Mouse (Mus musculus) hindbrain, embryonic 16.5 days (tissue): Measurements from ENCODE around the gene Nkain1. TPM values are rescaled to one million over a fixed set of nuclear protein-coding genes. Genes with fewer than 3 reads are reported as not detected.

Experiments used
- ATAC-seq: fragments of 200-750 bp; cut with Nextera tagmentation; 2 replicates; pipeline ENCODE4 v1.8.0; 2017; ENCODE audit warnings: moderate TSS enrichment, moderate library complexity
- H3K27ac ChIP-seq: fragments of 300-500 bp; sonication (generic); 2 replicates; pipeline ENCODE4 v1.5.1; 2014; ENCODE audit warnings: low read depth, mild to moderate bottlenecking, control low read depth, low read length, moderate library complexity
- H3K27me3 ChIP-seq: fragments of 300-500 bp; sonication (generic); replicated peaks from 2 replicates; pipeline ENCODE4 v1.6.1; 2014; ENCODE audit warnings: low read length; ENCODE audit not compliant: control insufficient read depth, insufficient read depth
- H3K36me3 ChIP-seq: fragments of 300-500 bp; sonication (generic); 2 replicates; pipeline ENCODE4 v1.6.1; 2014; ENCODE audit warnings: mild to moderate bottlenecking, low read length, moderate library complexity, mixed read lengths; ENCODE audit not compliant: control insufficient read depth, insufficient read depth
- H3K4me1 ChIP-seq: fragments of 300-500 bp; sonication (generic); 2 replicates; pipeline ENCODE4 v1.6.1; 2014; ENCODE audit warnings: low read depth, low read length; ENCODE audit not compliant: control insufficient read depth, insufficient read depth
- H3K4me2 ChIP-seq: fragments of 300-500 bp; sonication (generic); 2 replicates; pipeline ENCODE4 v1.6.1; 2014; ENCODE audit warnings: mild to moderate bottlenecking, low read length, control low read depth, moderate library complexity
- H3K4me3 ChIP-seq: fragments of 300-500 bp; sonication (generic); 2 replicates; pipeline ENCODE4 v1.5.1; 2014; ENCODE audit warnings: mild to moderate bottlenecking, low read length, control low read depth, moderate library complexity
- H3K9ac ChIP-seq: fragments of 300-500 bp; sonication (generic); 2 replicates; pipeline ENCODE4 v1.6.1; 2014; ENCODE audit warnings: low read depth, mild to moderate bottlenecking, control low read depth, low read length, moderate library complexity
- H3K9me3 ChIP-seq: fragments of 300-500 bp; sonication (generic); 2 replicates; pipeline ENCODE4 v1.6.1; 2014; ENCODE audit warnings: mild to moderate bottlenecking, low read length, moderate library complexity; ENCODE audit not compliant: control insufficient read depth
- WGBS: fragments of 180-500 bp; shearing (Covaris S2); extraction: QIAGEN DNeasy Blood & Tissue Kit; methylation state at CpG from one replicate; pipeline ENCODE4 v1.1.7; 2014; 5-methylcytosine and 5-hydroxymethylcytosine counted together
- polyA plus RNA-seq: library from polyadenylated mRNA; unstranded; fragments of >200 nt; fragmentation: Nextera tagmentation; extraction: Ambion mirVana; gene quantifications from 2 replicates; pipeline ENCODE4 v1.2.1, GENCODE M21; 2015

Nkain1 gene
- polyA plus RNA-seq, 1 experiment from 2014 or later: 2.4 TPM

DNA sequence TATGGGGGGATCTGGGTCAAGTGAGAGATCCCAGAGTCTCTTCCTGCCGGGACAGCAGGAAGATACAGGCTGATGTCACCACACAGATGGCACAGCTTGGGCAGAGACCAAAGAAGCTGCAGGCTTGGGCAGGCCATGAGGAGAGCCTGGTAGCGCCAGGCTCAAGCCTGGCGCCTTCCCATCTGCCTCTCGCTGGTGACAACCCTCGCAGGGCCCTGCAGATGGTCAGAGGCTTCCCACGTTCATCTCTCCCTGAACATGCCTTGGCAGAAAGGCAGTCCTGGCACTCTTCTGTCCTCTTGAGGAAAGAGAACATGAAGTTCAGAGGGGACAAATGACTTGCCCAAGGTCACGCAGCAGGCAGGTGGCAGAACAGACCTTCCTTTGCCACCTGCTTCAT is 34.3 kb downstream of the Nkain1 start:
- no peak overlapping the region for H3K27ac ChIP-seq
- H3K27me3 ChIP-seq: no peaks in the 10 kb centered on the region
- H3K4me3 ChIP-seq: no peak overlapping the region
- H3K4me1 ChIP-seq: peaks cover 18% of the 10 kb centered on the region
- peak; percentile 43 for ATAC-seq
- 59% methylated on average over 7 of the region's 7 CpGs for WGBS
- H3K36me3 ChIP-seq: peaks cover 4% of the 10 kb centered on the region; the same call in 1 of the 2 replicates
- H3K9ac ChIP-seq: no peak overlapping the region
- no peak overlapping the region for H3K4me2 ChIP-seq
- H3K9me3 ChIP-seq: no peaks in the 10 kb centered on the region

DNA sequence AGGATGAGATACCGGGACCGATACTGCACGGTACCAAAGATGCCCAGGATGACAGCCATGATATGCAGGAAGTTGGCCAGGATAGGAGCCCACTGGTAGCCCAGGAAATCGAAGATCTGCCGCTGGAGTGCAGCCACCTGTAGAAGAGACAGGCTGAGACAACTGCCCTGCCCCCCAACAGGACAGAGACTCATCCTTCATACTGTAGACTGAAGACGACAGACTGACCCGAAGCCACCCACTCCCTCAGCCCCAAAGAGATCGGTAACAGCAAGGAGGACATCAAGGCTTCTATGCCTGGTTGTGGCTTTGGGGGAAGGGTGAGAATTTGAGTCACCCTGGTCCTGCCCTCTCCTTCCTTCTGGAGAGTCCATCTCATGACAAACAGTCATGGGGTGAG is 34.9 kb downstream of the Nkain1 start:
- Histone ChIP-seq H3K27ac (no peak overlapping the region), H3K4me1 (peaks cover 11% of the 10 kb centered on the region), H3K9me3 (no peaks in the 10 kb centered on the region), H3K4me3 (no peak overlapping the region), H3K9ac (no peak overlapping the region), H3K4me2 (no peak overlapping the region), H3K27me3 (no peaks in the 10 kb centered on the region), H3K36me3 (peaks cover 4% of the 10 kb centered on the region; the same call in 1 of the 2 replicates)
- no peak for ATAC-seq
- 76% methylated on average over 8 of the region's 8 CpGs for WGBS

DNA sequence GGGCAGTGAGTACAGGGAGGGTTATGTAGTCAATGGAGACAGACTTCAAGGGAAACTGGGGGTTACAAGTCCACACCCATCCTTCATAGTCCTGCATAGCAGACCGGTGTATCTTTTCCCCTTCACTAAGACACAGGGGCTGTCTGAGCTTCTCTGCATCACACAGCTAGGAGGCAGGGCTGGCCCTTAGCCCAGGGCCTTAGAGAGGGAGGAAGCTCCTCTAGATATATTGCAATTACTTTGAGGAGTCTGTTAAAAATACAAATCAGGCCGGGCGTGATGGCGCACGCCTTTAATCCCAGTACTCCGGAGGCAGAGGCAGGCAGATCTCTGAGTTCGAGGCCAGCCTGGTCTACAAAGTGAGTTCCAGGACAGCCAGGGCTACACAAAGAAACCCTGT is 36.6 kb downstream of the Nkain1 start:
- WGBS: 97% methylated on average over 7 of the region's 7 CpGs
- no peak for ATAC-seq
- H3K27ac ChIP-seq: no peak overlapping the region

DNA sequence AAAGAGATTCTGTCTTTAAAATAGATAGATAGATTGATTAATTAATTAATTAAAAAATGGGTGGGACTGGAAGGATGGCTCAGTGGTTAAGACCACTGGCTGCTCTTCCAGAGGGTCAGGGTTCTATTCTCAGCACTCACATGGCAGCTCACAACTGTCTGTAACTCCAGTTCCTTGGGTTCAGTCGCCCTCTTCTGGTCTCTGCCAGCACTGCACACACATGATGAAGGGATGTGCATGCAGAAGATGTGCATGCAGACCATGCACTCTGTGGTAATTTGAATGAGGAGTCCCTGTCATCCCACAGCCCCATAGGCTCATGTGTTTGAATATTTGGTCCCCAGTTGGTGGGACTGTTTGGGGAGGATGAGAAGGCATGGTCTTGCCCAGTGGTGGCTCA is 38.2 kb downstream of the Nkain1 start:
- H3K9ac ChIP-seq: no peak overlapping the region
- H3K36me3 ChIP-seq: peaks cover 4% of the 10 kb centered on the region; the same call in 1 of the 2 replicates
- H3K9me3 ChIP-seq: no peaks in the 10 kb centered on the region
- peaks cover 10% of the 10 kb centered on the region for H3K4me1 ChIP-seq
- WGBS: 72% methylated on average over 1 of the region's 1 CpGs
- H3K27me3 ChIP-seq: no peaks in the 10 kb centered on the region
- no peak overlapping the region for H3K27ac ChIP-seq
- H3K4me3 ChIP-seq: no peak overlapping the region
- H3K4me2 ChIP-seq: no peak overlapping the region
- ATAC-seq: no peak

More for the DNA sequence above, 36.6 kb downstream of the Nkain1 start:
- peaks cover 4% of the 10 kb centered on the region; the same call in 1 of the 2 replicates for H3K36me3 ChIP-seq
- H3K4me2 ChIP-seq: no peak overlapping the region
- H3K4me3 ChIP-seq: no peak overlapping the region
- no peaks in the 10 kb centered on the region for H3K9me3 ChIP-seq
- no peak overlapping the region for H3K9ac ChIP-seq
- peaks cover 7% of the 10 kb centered on the region; the same call in 1 of the 2 replicates for H3K4me1 ChIP-seq
- no peaks in the 10 kb centered on the region for H3K27me3 ChIP-seq

DNA sequence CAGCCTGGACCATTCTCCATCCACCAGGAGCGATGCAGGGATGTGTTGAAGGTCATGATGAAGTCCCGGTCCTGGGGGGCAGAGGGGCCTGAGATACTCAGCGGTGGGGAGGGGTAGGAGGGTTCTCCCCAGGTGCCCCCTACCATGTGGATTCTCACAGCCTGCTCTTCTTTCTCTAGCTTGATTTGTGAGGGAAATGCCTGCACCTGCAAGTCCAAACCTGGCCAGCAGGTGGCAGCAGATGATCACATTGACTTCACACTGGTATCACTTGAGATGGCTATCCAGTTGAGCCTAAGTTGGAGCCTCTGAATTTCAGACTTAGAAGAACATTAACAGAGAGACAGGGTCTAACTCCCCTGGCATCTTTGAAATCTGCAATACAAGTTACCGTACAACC is 40.0 kb downstream of the Nkain1 start:
- H3K27ac ChIP-seq: no peak overlapping the region
- no peaks in the 10 kb centered on the region for H3K9me3 ChIP-seq
- H3K4me1 ChIP-seq: peaks cover 6% of the 10 kb centered on the region
- no peak overlapping the region for H3K4me3 ChIP-seq
- no peak overlapping the region for H3K4me2 ChIP-seq
- WGBS: 38% methylated on average over 4 of the region's 4 CpGs
- ATAC-seq: peak; percentile 15; the same call in 1 of the 2 replicates
- no peak overlapping the region for H3K9ac ChIP-seq
- no peaks in the 10 kb centered on the region for H3K27me3 ChIP-seq
- peaks cover 12% of the 10 kb centered on the region; the same call in 1 of the 2 replicates for H3K36me3 ChIP-seq

DNA sequence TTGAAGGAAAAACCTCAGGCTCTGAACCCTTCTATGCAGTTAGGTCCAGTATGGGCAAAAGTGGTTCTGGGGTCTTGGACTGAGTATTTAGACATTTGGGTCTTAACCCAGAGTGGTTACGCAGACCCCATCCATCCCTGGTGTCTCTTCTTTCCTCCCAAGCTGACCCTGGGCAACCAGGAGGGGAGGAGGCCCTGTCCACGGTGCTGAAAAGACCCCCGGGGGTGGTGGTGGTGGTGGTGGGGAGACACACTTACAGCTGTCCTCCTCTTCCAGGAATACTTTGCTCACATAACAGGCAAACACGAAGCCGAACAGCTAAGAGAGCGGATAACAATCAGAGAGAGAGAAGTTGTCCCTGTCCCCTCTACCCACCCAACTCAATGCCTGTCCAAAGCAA is 41.6 kb downstream of the Nkain1 start:
- H3K4me2 ChIP-seq: no peak overlapping the region
- no peak overlapping the region for H3K27ac ChIP-seq
- 74% methylated on average over 6 of the region's 6 CpGs for WGBS
- ATAC-seq: no peak
- peaks cover 3% of the 10 kb centered on the region for H3K4me1 ChIP-seq
- no peak overlapping the region for H3K4me3 ChIP-seq
- H3K36me3 ChIP-seq: peaks cover 12% of the 10 kb centered on the region; the same call in 1 of the 2 replicates
- H3K9me3 ChIP-seq: no peaks in the 10 kb centered on the region
- no peak overlapping the region for H3K9ac ChIP-seq
- no peaks in the 10 kb centered on the region for H3K27me3 ChIP-seq

DNA sequence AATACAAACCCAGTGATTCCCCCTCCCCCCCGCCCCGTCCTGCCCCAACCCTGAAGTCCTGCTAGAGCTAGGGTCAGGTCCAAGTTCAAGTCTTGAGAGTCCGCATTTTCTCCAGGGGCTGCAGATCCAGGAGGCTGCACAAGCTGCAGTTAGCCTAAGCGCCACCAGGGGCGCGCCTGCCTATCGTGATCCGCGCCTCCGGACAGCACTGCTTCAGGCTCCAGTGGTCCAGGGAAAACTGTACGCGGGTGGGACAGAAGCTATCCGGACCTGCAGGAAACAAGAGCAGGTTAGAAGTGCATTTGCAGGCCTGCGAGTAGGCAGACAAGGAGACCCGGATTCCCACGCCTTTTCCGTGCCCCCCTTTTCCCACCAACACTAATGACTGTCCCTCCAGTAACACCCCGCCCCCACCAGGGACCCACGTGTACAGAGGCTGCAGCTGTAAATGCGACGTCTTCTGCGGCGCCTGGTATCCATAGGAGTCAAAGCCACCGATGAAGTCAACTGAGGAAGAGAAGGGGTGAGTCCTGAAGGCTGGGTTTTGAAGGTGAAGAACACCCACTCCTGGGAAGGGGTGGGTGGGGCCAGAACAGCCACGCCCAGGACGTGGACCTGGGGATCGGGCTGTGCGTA is 42.2 kb downstream of the Nkain1 start:
- peak overlapping the region; percentile 49 for H3K4me2 ChIP-seq
- peaks cover 12% of the 10 kb centered on the region; the same call in 1 of the 2 replicates for H3K36me3 ChIP-seq
- peak overlapping the region; percentile 13 for H3K9ac ChIP-seq
- H3K27ac ChIP-seq: no peak overlapping the region
- H3K4me3 ChIP-seq: no peak overlapping the region
- peaks cover 3% of the 10 kb centered on the region for H3K4me1 ChIP-seq
- H3K27me3 ChIP-seq: no peaks in the 10 kb centered on the region
- peak; percentile 43 for ATAC-seq
- H3K9me3 ChIP-seq: no peaks in the 10 kb centered on the region
- WGBS: 17% methylated on average over 28 of the region's 28 CpGs

DNA sequence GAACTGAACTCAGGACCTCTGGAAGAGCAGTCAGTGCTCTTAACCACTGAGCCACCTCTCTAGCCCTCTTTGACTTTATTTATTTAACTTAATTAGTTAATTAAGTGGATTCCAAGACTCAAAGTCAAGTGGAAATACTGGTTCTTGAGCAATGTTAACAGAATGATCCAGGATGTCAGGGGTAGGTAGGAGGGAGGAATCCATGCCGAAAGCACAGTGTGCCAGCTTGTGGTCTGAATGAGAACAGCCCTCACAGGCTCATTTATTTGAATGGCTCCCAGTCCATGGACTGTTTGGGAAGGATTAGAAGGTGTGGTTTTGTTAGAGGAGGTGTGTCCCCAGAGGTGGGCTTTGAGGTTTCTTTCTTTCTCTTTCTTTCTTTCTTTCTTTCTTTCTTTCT is 46.2 kb downstream of the Nkain1 start:
- H3K4me3 ChIP-seq: no peak overlapping the region
- no peak overlapping the region for H3K4me2 ChIP-seq
- H3K9ac ChIP-seq: no peak overlapping the region
- H3K9me3 ChIP-seq: no peaks in the 10 kb centered on the region
- WGBS: 92% methylated on average over 1 of the region's 1 CpGs
- H3K36me3 ChIP-seq: peaks cover 7% of the 10 kb centered on the region; the same call in 1 of the 2 replicates
- H3K27me3 ChIP-seq: no peaks in the 10 kb centered on the region
- no peak overlapping the region for H3K27ac ChIP-seq
- no peak for ATAC-seq
- H3K4me1 ChIP-seq: peaks cover 3% of the 10 kb centered on the region

DNA sequence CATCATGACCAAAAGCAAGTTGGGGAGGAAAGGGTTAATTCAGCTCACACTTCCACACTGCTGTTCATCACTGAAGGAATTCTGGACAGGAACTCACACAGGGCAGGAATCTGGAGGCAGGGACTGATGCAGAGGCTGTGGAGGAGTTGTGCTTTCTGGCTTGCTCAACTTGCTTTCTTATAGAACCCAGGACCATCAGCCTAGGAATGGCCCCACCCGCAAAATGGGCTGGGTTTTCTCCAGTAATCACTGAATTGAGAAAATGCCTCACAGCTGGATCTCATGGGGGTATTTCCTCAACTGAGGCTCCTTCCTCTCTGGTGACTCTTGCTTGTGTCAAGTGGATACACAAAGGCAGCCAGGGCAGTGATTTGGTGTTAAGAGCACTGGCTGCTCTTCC is 48.9 kb downstream of the Nkain1 start:
- ATAC-seq: no peak

More for the DNA sequence above, 48.9 kb downstream of the Nkain1 start:
- Histone ChIP-seq H3K27ac (no peak overlapping the region), H3K27me3 (no peaks in the 10 kb centered on the region), H3K4me1 (peaks cover 2% of the 10 kb centered on the region; the same call in 1 of the 2 replicates), H3K9me3 (no peaks in the 10 kb centered on the region), H3K4me2 (no peak overlapping the region), H3K4me3 (no peak overlapping the region), H3K36me3 (peaks cover under 1% of the 10 kb centered on the region; the same call in 1 of the 2 replicates), H3K9ac (no peak overlapping the region)
- 63% methylated on average over 1 of the region's 1 CpGs for WGBS
